Mouse (Mus musculus) thymus, adult 2 months (tissue): ENCODE data around the gene Peak1.

Source experiments
- CTCF ChIP-seq: fragments of 200-500 bp; IDR thresholded peaks from 2 replicates; pipeline ENCODE4 v1.5.1; 2012; ENCODE audit warnings: mild to moderate bottlenecking, control low read depth, low read length, moderate library complexity, borderline replicate concordance; ENCODE audit not compliant: control insufficient read depth, poor library complexity, insufficient read depth; ENCODE audit errors: extremely low read depth
- POLR2A ChIP-seq: fragments of 200-500 bp; IDR thresholded peaks from 2 replicates; pipeline ENCODE4 v1.6.1; 2012; ENCODE audit warnings: mild to moderate bottlenecking, low read length, control low read depth, moderate library complexity; ENCODE audit not compliant: control insufficient read depth, poor library complexity, insufficient read depth; ENCODE audit errors: extremely low read depth

DNA sequence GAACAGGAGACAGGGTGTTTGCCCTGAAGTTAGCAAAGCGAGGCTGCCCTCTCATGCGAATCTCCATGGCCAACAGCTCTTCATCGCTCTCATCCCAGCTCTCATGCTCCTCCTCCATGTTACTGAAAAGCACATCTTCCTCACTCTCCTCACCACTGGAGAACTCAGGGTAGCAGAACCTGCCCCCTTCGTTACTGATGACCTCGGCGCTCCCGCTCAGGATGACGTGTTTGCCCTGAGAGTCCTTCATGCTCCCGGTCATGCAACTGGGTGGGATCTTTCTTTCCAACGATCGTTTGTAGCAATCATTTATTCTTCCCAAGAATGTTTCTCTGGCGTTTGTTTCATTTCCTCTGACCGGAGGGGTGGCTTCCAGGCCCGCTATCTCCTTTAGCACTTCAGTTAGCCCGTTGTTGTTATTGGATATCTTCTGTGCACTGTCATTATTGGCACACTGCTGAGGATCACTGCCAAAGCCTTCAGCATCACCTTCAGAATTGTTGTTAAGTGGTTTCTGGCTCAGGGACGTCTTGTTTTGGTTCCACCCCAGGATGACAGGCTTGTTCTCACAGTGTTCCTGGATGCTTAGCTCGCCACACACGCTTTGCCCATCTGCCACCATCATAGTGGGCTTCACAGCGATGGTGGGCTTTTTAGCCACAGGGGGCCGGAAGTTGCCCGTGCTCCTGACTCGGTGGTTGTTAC, 157.9 kb downstream of the Peak1 start:
- no peak for TF ChIP-seq CTCF
- TF ChIP-seq POLR2A: no peak
